Mouse (Mus musculus) kidney, postnatal 0 days (tissue): ENCODE data around the gene Gm13539. TPM values are rescaled to one million over a fixed set of nuclear protein-coding genes. Genes with fewer than 3 reads are reported as not detected.
"Not testable (repeated sequence)": the region's sequence is repeated elsewhere in the genome, so short reads cannot be mapped to it uniquely, and the experiment has no call there.

Experiments
- ATAC-seq: fragments of 200-750 bp; cut with Nextera tagmentation; replicated peaks from 2 replicates; pipeline ENCODE4 v1.8.0; 2017; ENCODE audit warnings: low read depth, moderate number of reproducible peaks, moderate TSS enrichment, moderate library complexity; ENCODE audit not compliant: low FRiP score
- DNase-seq: peaks from one replicate; pipeline ENCODE4 v3.0.0-alpha.2; 2016; ENCODE audit warnings: low spot score
- H3K27ac ChIP-seq: fragments of 300-500 bp; sonication (generic); 2 replicates; pipeline ENCODE4 v1.5.1; 2014; ENCODE audit warnings: mild to moderate bottlenecking
- H3K27me3 ChIP-seq: fragments of 300-500 bp; sonication (generic); 2 replicates; pipeline ENCODE4 v1.6.1; 2014; ENCODE audit warnings: low read length, mixed read lengths; ENCODE audit not compliant: insufficient read depth
- H3K36me3 ChIP-seq: fragments of 300-500 bp; sonication (generic); 2 replicates; pipeline ENCODE4 v1.6.1; 2014; ENCODE audit warnings: low read length, mixed read lengths; ENCODE audit not compliant: insufficient read depth
- H3K4me1 ChIP-seq: fragments of 300-500 bp; sonication (generic); replicated peaks from 2 replicates; pipeline ENCODE4 v1.6.1; 2014; ENCODE audit warnings: antibody characterized with exemption, low read length, mixed read lengths; ENCODE audit not compliant: insufficient read depth
- H3K4me2 ChIP-seq: fragments of 300-500 bp; sonication (generic); 2 replicates; pipeline ENCODE4 v1.6.1; 2014; ENCODE audit warnings: mild to moderate bottlenecking, low read length, moderate library complexity, mixed read lengths
- H3K4me3 ChIP-seq: fragments of 300-500 bp; sonication (generic); replicated peaks from 2 replicates; pipeline ENCODE4 v1.5.1; 2014; ENCODE audit warnings: low read depth, low read length
- H3K9ac ChIP-seq: fragments of 300-500 bp; sonication (generic); 2 replicates; pipeline ENCODE4 v1.6.1; 2014; ENCODE audit warnings: low read depth, low read length
- H3K9me3 ChIP-seq: fragments of 300-500 bp; sonication (generic); replicated peaks from 2 replicates; pipeline ENCODE4 v1.6.1; 2016; ENCODE audit warnings: low read length, inconsistent platforms, mixed read lengths
- CTCF ChIP-seq: IDR thresholded peaks from 2 replicates; pipeline ENCODE4 v1.5.1; 2016; ENCODE audit warnings: antibody characterized with exemption, low read depth, mild to moderate bottlenecking, moderate library complexity
- WGBS: fragments of 180-500 bp; shearing (Covaris S2); extraction: QIAGEN DNeasy Blood & Tissue Kit; methylation state at CpG from one replicate; pipeline ENCODE4 v1.1.7; 2014; 5-methylcytosine and 5-hydroxymethylcytosine counted together
- polyA plus RNA-seq: library from polyadenylated mRNA; unstranded; fragments of >200 nt; fragmentation: Nextera tagmentation; extraction: Ambion mirVana; gene quantifications from 2 replicates; pipeline ENCODE4 v1.2.1, GENCODE M21; 2015

Gm13539 gene
- polyA plus RNA-seq, 1 experiment from 2014 or later: not detected

GRCm38 (mm10) chr2:25813364-25813763, 31.3 kb downstream of the Gm13539 start:
- Histone ChIP-seq H3K36me3 (no peaks in the 10 kb centered on the region), H3K4me3 (no peak overlapping the region), H3K27ac (no peak overlapping the region), H3K27me3 (no peaks in the 10 kb centered on the region), H3K4me2 (no peak overlapping the region), H3K9ac (no peak overlapping the region), H3K4me1 (no peaks in the 10 kb centered on the region), H3K9me3 (no peaks in the 10 kb centered on the region)
- DNase-seq (no peak), ATAC-seq (no peak)
- WGBS: 81% methylated on average over 5 of the region's 5 CpGs
- peak; percentile 32; the same call in 1 of the 2 replicates for TF ChIP-seq CTCF

GRCm38 (mm10) chr2:25815748-25816147, 33.7 kb downstream of the Gm13539 start, which contains the start of gene Glt6d1:
TSS of gene Glt6d1 (minus strand) at chr2:25815848.
- H3K4me1 ChIP-seq, H3K9me3 ChIP-seq, H3K27me3 ChIP-seq, H3K4me2 ChIP-seq, ATAC-seq, H3K27ac ChIP-seq, H3K4me3 ChIP-seq, H3K9ac ChIP-seq, DNase-seq, H3K36me3 ChIP-seq: not testable (repeated sequence)
- WGBS: 82% methylated on average over 1 of the region's 1 CpGs

GRCm38 (mm10) chr2:25822806-25823205, 40.7 kb downstream of the Gm13539 start, which contains the start of gene Lcn9:
TSS of gene Lcn9 (plus strand) at chr2:25823153.
- Histone ChIP-seq H3K4me3 (no peak within 1 kb of the TSS), H3K9ac (no peak within 1 kb of the TSS), H3K9me3 (no peaks in the 10 kb centered on the region), H3K4me1 (no peaks in the 10 kb centered on the region), H3K36me3 (no peaks in the 10 kb centered on the region), H3K4me2 (no peak within 1 kb of the TSS), H3K27ac (no peak within 1 kb of the TSS), H3K27me3 (no peaks in the 10 kb centered on the region)
- no peak for DNase-seq
- 75% methylated on average over 1 of the region's 1 CpGs for WGBS
- TF ChIP-seq CTCF: no peak
- no peak for ATAC-seq

GRCm38 (mm10) chr2:25824751-25825150, 42.7 kb downstream of the Gm13539 start:
- ATAC-seq (no peak), DNase-seq (no peak)
- TF ChIP-seq CTCF: no peak
- H3K4me2 ChIP-seq: no peak overlapping the region
- H3K4me1 ChIP-seq: no peaks in the 10 kb centered on the region
- no peaks in the 10 kb centered on the region for H3K27me3 ChIP-seq
- H3K36me3 ChIP-seq: no peaks in the 10 kb centered on the region
- H3K9me3 ChIP-seq: no peaks in the 10 kb centered on the region
- no peak overlapping the region for H3K4me3 ChIP-seq
- no peak overlapping the region for H3K9ac ChIP-seq
- no peak overlapping the region for H3K27ac ChIP-seq
- WGBS: 90% methylated on average over 3 of the region's 3 CpGs

GRCm38 (mm10) chr2:25828344-25828947, 46.4 kb downstream of the Gm13539 start:
- no peak overlapping the region for H3K27ac ChIP-seq
- no peak for DNase-seq
- no peak for ATAC-seq
- no peak overlapping the region for H3K4me2 ChIP-seq
- no peaks in the 10 kb centered on the region for H3K27me3 ChIP-seq
- H3K9ac ChIP-seq: no peak overlapping the region
- H3K4me1 ChIP-seq: no peaks in the 10 kb centered on the region
- H3K4me3 ChIP-seq: no peak overlapping the region
- 76% methylated on average over 8 of the region's 8 CpGs for WGBS
- H3K9me3 ChIP-seq: no peaks in the 10 kb centered on the region
- TF ChIP-seq CTCF: no peak
- no peaks in the 10 kb centered on the region for H3K36me3 ChIP-seq

- TF ChIP-seq CTCF: no peak
- no peak overlapping the region for H3K27ac ChIP-seq
- 80% methylated on average over 3 of the region's 3 CpGs for WGBS
These were observed 48.7 kb downstream of the Gm13539 start for GRCm38 (mm10) chr2:25830786-25831185.

GRCm38 (mm10) chr2:25836291-25836690, 54.2 kb downstream of the Gm13539 start:
- Histone ChIP-seq H3K4me1 (no peaks in the 10 kb centered on the region), H3K9ac (no peak overlapping the region), H3K4me3 (no peak overlapping the region), H3K9me3 (no peaks in the 10 kb centered on the region), H3K27me3 (no peaks in the 10 kb centered on the region), H3K36me3 (no peaks in the 10 kb centered on the region), H3K27ac (no peak overlapping the region), H3K4me2 (no peak overlapping the region)
- DNase-seq: peak; percentile 71
- ATAC-seq: peak; percentile 66
- 44% methylated on average over 5 of the region's 5 CpGs for WGBS
- peak; percentile 95 for TF ChIP-seq CTCF

More at GRCm38 (mm10) chr2:25830786-25831185, 48.7 kb downstream of the Gm13539 start:
- Histone ChIP-seq H3K9ac (no peak overlapping the region), H3K9me3 (no peaks in the 10 kb centered on the region), H3K36me3 (no peaks in the 10 kb centered on the region), H3K4me3 (no peak overlapping the region), H3K4me2 (no peak overlapping the region), H3K4me1 (no peaks in the 10 kb centered on the region), H3K27me3 (no peaks in the 10 kb centered on the region)
- DNase-seq (no peak), ATAC-seq (no peak)

Other genes with a start within 250 kb of the Gm13539 start
- gene Traf2, start 235.3 kb upstream of the Gm13539 start, polyA plus RNA-seq: 24.4 and 28.1 TPM in 2 replicates
- 351 and 379 TPM in 2 replicates for gene Edf1, start 224.4 kb upstream of the Gm13539 start, polyA plus RNA-seq
- 0.59 and 0.85 TPM in 2 replicates for gene Mamdc4, start 207.4 kb upstream of the Gm13539 start, polyA plus RNA-seq
- gene Phpt1, start 207.0 kb upstream of the Gm13539 start, polyA plus RNA-seq: 197 TPM in 2 replicates
- gene Ajm1, start 200.5 kb upstream of the Gm13539 start, polyA plus RNA-seq: 0.15 and 0.16 TPM in 2 replicates
- gene Rabl6, start 173.7 kb upstream of the Gm13539 start, polyA plus RNA-seq: 45.6 and 56.9 TPM in 2 replicates
- 0.32 and 0.34 TPM in 2 replicates for gene Ccdc183, start 164.6 kb upstream of the Gm13539 start, polyA plus RNA-seq
- 41.7 and 43.8 TPM in 2 replicates for gene Tmem141, start 160.3 kb upstream of the Gm13539 start, polyA plus RNA-seq
- gene Fcna, start 154.2 kb upstream of the Gm13539 start, polyA plus RNA-seq: 1.7 and 2.2 TPM in 2 replicates
- gene Lcn8, start 129.1 kb upstream of the Gm13539 start, polyA plus RNA-seq: not detected in 2 replicates
- not detected in 2 replicates for gene Lcn5, start 124.3 kb upstream of the Gm13539 start, polyA plus RNA-seq
- gene Lcn6, start 105.5 kb upstream of the Gm13539 start, polyA plus RNA-seq: not detected in 2 replicates
- gene Lcn10, start 99.5 kb upstream of the Gm13539 start, polyA plus RNA-seq: not detected in 2 replicates
- 0.37 TPM in 1 of 2 replicates, not detected in the other for gene Obp2a, start 82.2 kb upstream of the Gm13539 start, polyA plus RNA-seq
- 94.1 and 94.6 TPM in 2 replicates for gene Bmyc, start 75.5 kb upstream of the Gm13539 start, polyA plus RNA-seq
- not detected in 2 replicates for gene Obp2b, start 45.2 kb upstream of the Gm13539 start, polyA plus RNA-seq
- gene Lcn3, start 16.7 kb upstream of the Gm13539 start, polyA plus RNA-seq: not detected in 2 replicates
- not detected in 2 replicates for gene Lcn11, start 5.2 kb upstream of the Gm13539 start, polyA plus RNA-seq
- not detected in 2 replicates for gene Glt6d1, start 33.6 kb downstream of the Gm13539 start, polyA plus RNA-seq
- gene Lcn9, start 40.9 kb downstream of the Gm13539 start, polyA plus RNA-seq: not detected in 2 replicates
- gene Sohlh1, start 65.0 kb downstream of the Gm13539 start, polyA plus RNA-seq: not detected in 2 replicates
- 0.18 and 0.24 TPM in 2 replicates for gene Kcnt1, start 81.5 kb downstream of the Gm13539 start, polyA plus RNA-seq
- 9.1 and 14.2 TPM in 2 replicates for gene Camsap1, start 201.0 kb downstream of the Gm13539 start, polyA plus RNA-seq
- 77.2 and 82.3 TPM in 2 replicates for gene Ubac1, start 239.5 kb downstream of the Gm13539 start, polyA plus RNA-seq